Mouse (Mus musculus) MEL (cell line): ENCODE measurements around the gene Tspan4.

Experiments
- CTCF ChIP-seq, 3 experiments: IDR thresholded peaks in 2 of 3; conservative IDR thresholded peaks in 1 of 3; 2 replicates each; pipeline ENCODE4 v1.5.1; 2011 to 2012; ENCODE audit warnings: low read length in 3 of 3, low read depth in 2 of 3, mild to moderate bottlenecking in 2 of 3, improper control_type of control experiment in 1 of 3, inconsistent platforms in 1 of 3, mixed read lengths in 1 of 3, moderate library complexity in 1 of 3; ENCODE audit not compliant: control insufficient read depth in 1 of 3, insufficient read depth in 1 of 3, poor library complexity in 1 of 3, severe bottlenecking in 1 of 3
- MAX ChIP-seq: IDR thresholded peaks from 2 replicates; pipeline ENCODE4 v1.6.1; 2011; ENCODE audit warnings: low read length, improper control_type of control experiment
- POLR2A ChIP-seq, 2 experiments: IDR thresholded peaks; 2 replicates each; pipeline ENCODE4 v1.6.1; 2011 to 2012; ENCODE audit warnings: low read length in 2 of 2, mild to moderate bottlenecking in 2 of 2, control low read depth in 1 of 2, improper control_type of control experiment in 1 of 2, low read depth in 1 of 2, moderate library complexity in 1 of 2; ENCODE audit not compliant: control insufficient read depth in 1 of 2, insufficient read depth in 1 of 2, poor library complexity in 1 of 2
- RCOR1 ChIP-seq: IDR thresholded peaks from 2 replicates; pipeline ENCODE4 v1.6.1; 2012; ENCODE audit warnings: low read depth, mild to moderate bottlenecking, inconsistent platforms, low read length, improper control_type of control experiment
- USF2 ChIP-seq, 2 experiments: IDR thresholded peaks; 2 replicates each; pipeline ENCODE4 v1.6.1; 2011 to 2012; ENCODE audit warnings: improper control_type of control experiment in 2 of 2, low read length in 2 of 2, borderline replicate concordance in 1 of 2, inconsistent platforms in 1 of 2, low read depth in 1 of 2, mild to moderate bottlenecking in 1 of 2; ENCODE audit not compliant: insufficient read depth in 1 of 2
- ZC3H11A ChIP-seq: IDR thresholded peaks from 2 replicates; pipeline ENCODE4 v1.6.1; 2012; ENCODE audit warnings: low read depth, mild to moderate bottlenecking, inconsistent platforms, low read length, improper control_type of control experiment
- ZNF384 ChIP-seq: IDR thresholded peaks from 2 replicates; pipeline ENCODE4 v1.6.1; 2012; ENCODE audit warnings: low read depth, mild to moderate bottlenecking, inconsistent platforms, low read length, improper control_type of control experiment

DNA sequence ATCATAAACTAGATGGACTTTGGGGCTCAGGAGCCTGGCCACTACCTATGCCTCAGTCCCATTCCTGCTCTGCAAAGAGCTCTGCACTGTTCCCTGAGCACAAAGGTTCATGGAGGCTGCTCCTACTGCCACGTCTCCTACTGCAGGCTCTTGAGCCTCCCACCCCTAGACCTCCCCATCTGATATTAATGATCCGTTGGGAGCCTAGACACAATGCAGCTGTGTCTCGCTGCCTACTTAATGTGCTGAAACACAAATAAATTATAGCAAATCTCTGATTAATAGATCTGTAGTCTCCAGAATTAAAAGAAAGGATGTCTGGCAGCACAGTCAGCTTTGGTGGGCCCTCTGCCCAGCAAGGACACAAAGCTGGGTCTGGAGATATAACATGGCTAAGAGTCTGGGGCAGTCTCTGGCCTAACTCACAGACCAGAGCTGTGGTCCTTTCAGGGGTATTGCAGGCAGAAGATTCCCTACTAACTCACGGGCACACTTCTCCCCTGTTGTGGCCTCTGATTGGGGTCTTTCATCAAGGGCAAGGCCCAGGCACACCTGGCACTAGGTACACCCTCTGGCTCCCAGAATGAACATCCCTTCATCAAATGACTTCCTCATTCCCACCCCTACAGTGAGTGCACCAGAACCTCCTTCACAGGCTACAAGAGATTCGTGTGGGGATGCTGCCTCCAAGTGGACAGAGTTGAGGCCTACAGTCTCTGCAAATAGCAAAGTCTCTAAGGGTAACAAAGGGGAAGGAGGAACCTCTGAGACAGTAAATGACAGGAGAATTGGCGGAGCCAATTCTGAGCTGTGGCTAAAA lies 49.9 kb downstream of the Tspan4 start:
- TF ChIP-seq RCOR1: no peak
- no peak for TF ChIP-seq USF2 (IDR thresholded peaks at IDR 0.05; ENCODE audit: borderline replicate concordance in 1 of 2, insufficient read depth in 1 of 2, low read depth in 1 of 2, low read length in 2 of 2)
- no peak for TF ChIP-seq POLR2A (IDR thresholded peaks at IDR 0.05; ENCODE audit: control insufficient read depth in 1 of 2, insufficient read depth in 1 of 2, low read depth in 1 of 2, low read length in 2 of 2, poor library complexity in 1 of 2)
- TF ChIP-seq CTCF (IDR thresholded peaks at IDR 0.05 in 2 of 3, conservative IDR thresholded peaks at IDR 0.05 in 1 of 3; ENCODE audit: control insufficient read depth in 1 of 3, insufficient read depth in 1 of 3, low read depth in 2 of 3, low read length in 3 of 3, poor library complexity in 1 of 3, severe bottlenecking in 1 of 3): peak; percentile 81 to 99 (median 86)
- no peak for TF ChIP-seq ZNF384
- TF ChIP-seq ZC3H11A: peak; percentile 74
- TF ChIP-seq MAX: no peak
